Mouse (Mus musculus) CH12.LX (cell line): ENCODE data around the gene Appbp2.

Experiments
- CTCF ChIP-seq, 2 experiments: IDR thresholded peaks in 1 of 2; conservative IDR thresholded peaks in 1 of 2; 2 replicates each; pipeline ENCODE4 v1.5.1; 2011 to 2012; ENCODE audit warnings: low read depth in 2 of 2, low read length in 2 of 2, improper control_type of control experiment in 1 of 2, inconsistent platforms in 1 of 2, mild to moderate bottlenecking in 1 of 2, moderate library complexity in 1 of 2
- EP300 ChIP-seq: IDR thresholded peaks from 2 replicates; pipeline ENCODE4 v1.6.1; 2011; ENCODE audit warnings: low read length, improper control_type of control experiment
- HCFC1 ChIP-seq: IDR thresholded peaks from 2 replicates; pipeline ENCODE4 v1.6.1; 2012; ENCODE audit warnings: low read depth, mild to moderate bottlenecking, inconsistent platforms, low read length, improper control_type of control experiment
- POLR2A ChIP-seq: IDR thresholded peaks from 2 replicates; pipeline ENCODE4 v1.6.1; 2011; ENCODE audit warnings: low read depth, mild to moderate bottlenecking, improper control_type of control experiment, low read length
- RAD21 ChIP-seq: IDR thresholded peaks from 2 replicates; pipeline ENCODE4 v1.6.1; 2011; ENCODE audit warnings: low read depth, mild to moderate bottlenecking, low read length, improper control_type of control experiment, moderate library complexity
- RCOR1 ChIP-seq: conservative IDR thresholded peaks from 2 replicates; pipeline ENCODE4 v1.6.1; 2012; ENCODE audit warnings: low read depth, mild to moderate bottlenecking, inconsistent platforms, low read length, improper control_type of control experiment
- ZMIZ1 ChIP-seq: IDR thresholded peaks from 2 replicates; pipeline ENCODE4 v1.6.1; 2012; ENCODE audit warnings: low read depth, mild to moderate bottlenecking, inconsistent platforms, low read length, improper control_type of control experiment
- ZNF384 ChIP-seq: IDR thresholded peaks from 2 replicates; pipeline ENCODE4 v1.6.1; 2012; ENCODE audit warnings: low read depth, low read length, improper control_type of control experiment, inconsistent platforms

GRCm38 (mm10) chr11:85253641-85254040 is 18.7 kb upstream of the Appbp2 start:
- TF ChIP-seq CTCF (conservative IDR thresholded peaks at IDR 0.05 in 1 of 2, IDR thresholded peaks at IDR 0.05 in 1 of 2; ENCODE audit: low read depth in 2 of 2, low read length in 2 of 2) (no peak), POLR2A (no peak), RAD21 (no peak), EP300 (no peak), HCFC1 (no peak), RCOR1 (no peak), ZMIZ1 (no peak), ZNF384 (no peak)
